ENCODE assay signal across 26 mouse cellular contexts in the genomic region with DNA sequence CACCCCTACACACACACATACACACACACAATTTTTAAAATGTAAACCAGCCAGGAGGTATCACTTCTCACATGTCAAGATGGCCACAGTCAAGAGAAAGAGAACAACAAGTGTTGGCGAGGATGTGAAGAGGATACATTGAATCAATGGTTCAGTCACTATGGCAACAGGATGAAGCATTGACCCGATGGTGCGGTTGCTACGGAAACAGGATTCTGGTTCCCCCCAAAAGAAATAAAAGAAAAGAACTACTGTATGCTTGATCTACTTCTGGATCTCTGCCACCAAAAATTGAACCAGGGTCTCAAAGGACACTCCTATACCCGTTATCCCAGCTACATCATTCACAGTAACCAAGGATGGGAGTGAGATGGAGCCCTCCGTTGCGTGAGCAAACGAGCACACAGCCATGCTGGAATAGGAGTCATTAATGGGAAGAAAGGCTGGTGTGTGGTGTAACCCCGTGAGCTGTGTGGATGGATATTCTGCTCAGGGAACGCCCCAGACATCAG. TPM values are rescaled to one million over a fixed set of nuclear protein-coding genes. Genes with fewer than 3 reads are reported as not detected.
DNase-seq lines count a peak whose midpoint lies in the region; ATAC-seq lines count a peak whose summit lies in the region.
"Had no signal": no experiment of that assay in that cellular context is flagged by ENCODE, and none has a peak within 500 bp of the region (broad histone marks: within the 10 kb centered on the region; RNA-seq: fewer than 3 reads in every experiment).

No protein-coding gene starts in this region.

- 44% methylated on average over 10 of the region's 10 CpGs for WGBS in forebrain, embryonic 13.5 days
- 58% methylated on average over 10 of the region's 10 CpGs for WGBS in forebrain, embryonic 12.5 days
- 60% methylated on average over 10 of the region's 10 CpGs for WGBS in hindbrain, embryonic 12.5 days
- 70% methylated on average over 10 of the region's 10 CpGs for WGBS in hindbrain, embryonic 11.5 days
- WGBS in neural tube, embryonic 15.5 days = 53% methylated on average over 10 of the region's 10 CpGs

- H3K4me1 ChIP-seq in forebrain, embryonic 13.5 days = peaks cover 65% of the 10 kb centered on the region
- peaks cover 59% of the 10 kb centered on the region for H3K4me1 ChIP-seq in forebrain, embryonic 12.5 days
- H3K4me1 ChIP-seq in hindbrain, embryonic 12.5 days = peaks cover 60% of the 10 kb centered on the region
- H3K4me1 ChIP-seq in hindbrain, embryonic 11.5 days (replicated peaks; ENCODE audit: control insufficient read depth, insufficient read depth, low read length) = peaks cover 34% of the 10 kb centered on the region
- H3K4me1 ChIP-seq in neural tube, embryonic 15.5 days = peaks cover 55% of the 10 kb centered on the region

- H3K36me3 ChIP-seq in forebrain, embryonic 13.5 days (ENCODE audit: poor library complexity, severe bottlenecking) = no peaks in the 10 kb centered on the region
- H3K36me3 ChIP-seq in forebrain, embryonic 12.5 days (replicated peaks) = no peaks in the 10 kb centered on the region
- H3K36me3 ChIP-seq in hindbrain, embryonic 12.5 days = no peaks in the 10 kb centered on the region
- no peaks in the 10 kb centered on the region for H3K36me3 ChIP-seq in hindbrain, embryonic 11.5 days (ENCODE audit: control insufficient read depth, insufficient read depth, low read length)
- H3K36me3 ChIP-seq in neural tube, embryonic 15.5 days = no peaks in the 10 kb centered on the region
- H3K36me3 ChIP-seq: embryonic facial prominence, embryonic 12.5 days; G1E; limb, embryonic 12.5 days; liver, embryonic 15.5 days had no signal

- H3K4me3 ChIP-seq in forebrain, embryonic 13.5 days = no peak overlapping the region
- no peak overlapping the region for H3K4me3 ChIP-seq in forebrain, embryonic 12.5 days (replicated peaks)
- H3K4me3 ChIP-seq in hindbrain, embryonic 12.5 days = no peak overlapping the region
- H3K4me3 ChIP-seq in hindbrain, embryonic 11.5 days (ENCODE audit: low read depth, low read length) = no peak overlapping the region
- H3K4me3 ChIP-seq in neural tube, embryonic 15.5 days (replicated peaks) = no peak overlapping the region
- H3K4me3 ChIP-seq: embryonic facial prominence, embryonic 12.5 days; limb, embryonic 12.5 days; liver, embryonic 15.5 days; myocyte had no signal

- no peaks in the 10 kb centered on the region for H3K9me3 ChIP-seq in forebrain, embryonic 13.5 days (replicated peaks)
- H3K9me3 ChIP-seq in forebrain, embryonic 12.5 days = no peaks in the 10 kb centered on the region
- no peaks in the 10 kb centered on the region for H3K9me3 ChIP-seq in hindbrain, embryonic 12.5 days (replicated peaks)
- H3K9me3 ChIP-seq in hindbrain, embryonic 11.5 days (ENCODE audit: control insufficient read depth, low read length) = no peaks in the 10 kb centered on the region
- no peaks in the 10 kb centered on the region for H3K9me3 ChIP-seq in neural tube, embryonic 15.5 days (replicated peaks)
- H3K9me3 ChIP-seq: embryonic facial prominence, embryonic 12.5 days; G1E; limb, embryonic 12.5 days; liver, embryonic 15.5 days had no signal

- no peak for DNase-seq in hindbrain, embryonic 11.5 days (ENCODE audit: low spot score)
- peak; percentile 44 for DNase-seq in retina, postnatal 1 day
- DNase-seq in retina, embryonic 14.5 days (ENCODE audit: low spot score) = no peak
- DNase-seq: adrenal gland, postnatal 10 days; cerebellum, adult 11-12 months; cerebellum, adult 9-11 months; embryo, embryonic 11 days; gastrocnemius, postnatal 10 days; heart, postnatal 14 days; kidney, postnatal 14 days; lung, embryonic 14.5 days; lung, postnatal 14 days; thymus, adult 2 months; thymus, postnatal 36 days had no signal

- H3K27me3 ChIP-seq in forebrain, embryonic 13.5 days = no peaks in the 10 kb centered on the region
- peaks cover 10% of the 10 kb centered on the region; the same call in 1 of the 2 replicates for H3K27me3 ChIP-seq in forebrain, embryonic 12.5 days
- H3K27me3 ChIP-seq in hindbrain, embryonic 12.5 days = no peaks in the 10 kb centered on the region
- no peaks in the 10 kb centered on the region for H3K27me3 ChIP-seq in hindbrain, embryonic 11.5 days (ENCODE audit: control insufficient read depth, insufficient read depth, low read length)
- H3K27me3 ChIP-seq in neural tube, embryonic 15.5 days (replicated peaks) = no peaks in the 10 kb centered on the region
- H3K27me3 ChIP-seq: embryonic facial prominence, embryonic 12.5 days; limb, embryonic 12.5 days had no signal

- no peak for ATAC-seq in forebrain, embryonic 13.5 days
- ATAC-seq in forebrain, embryonic 12.5 days (ENCODE audit: low FRiP score) = no peak
- no peak for ATAC-seq in hindbrain, embryonic 12.5 days (ENCODE audit: low FRiP score)
- ATAC-seq in hindbrain, embryonic 11.5 days (ENCODE audit: low FRiP score) = no peak
- no peak for ATAC-seq in neural tube, embryonic 15.5 days (ENCODE audit: low FRiP score)
- no peak for ATAC-seq in erythroblast, adult 5-6 weeks (replicated peaks; ENCODE audit: low FRiP score, poor library complexity, severe bottlenecking)
- ATAC-seq: intestine, postnatal 0 days had no signal

- H3K9ac ChIP-seq in forebrain, embryonic 13.5 days = no peak overlapping the region
- no peak overlapping the region for H3K9ac ChIP-seq in forebrain, embryonic 12.5 days
- no peak overlapping the region for H3K9ac ChIP-seq in hindbrain, embryonic 12.5 days
- H3K9ac ChIP-seq in hindbrain, embryonic 11.5 days (ENCODE audit: low read depth, low read length) = no peak overlapping the region
- no peak overlapping the region for H3K9ac ChIP-seq in neural tube, embryonic 15.5 days (replicated peaks)
- H3K9ac ChIP-seq: embryonic facial prominence, embryonic 12.5 days; limb, embryonic 12.5 days; liver, embryonic 15.5 days; lung, embryonic 14.5 days had no signal

- peak overlapping the region; percentile 3; the same call in 1 of the 2 replicates for H3K27ac ChIP-seq in forebrain, embryonic 13.5 days
- no peak overlapping the region for H3K27ac ChIP-seq in forebrain, embryonic 12.5 days
- 0 out of 2 replicates have a peak overlapping the region, but pooled peaks have one; percentile 19 for H3K27ac ChIP-seq in hindbrain, embryonic 12.5 days
- H3K27ac ChIP-seq in hindbrain, embryonic 11.5 days (ENCODE audit: low read depth, low read length) = no peak overlapping the region
- 0 out of 2 replicates have a peak overlapping the region, but pooled peaks have one; percentile 87 for H3K27ac ChIP-seq in neural tube, embryonic 15.5 days (replicated peaks)
- H3K27ac ChIP-seq: limb, embryonic 12.5 days; liver, embryonic 15.5 days had no signal

- H3K4me2 ChIP-seq in forebrain, embryonic 13.5 days = no peak overlapping the region
- H3K4me2 ChIP-seq in forebrain, embryonic 12.5 days = no peak overlapping the region
- H3K4me2 ChIP-seq in hindbrain, embryonic 12.5 days (replicated peaks) = no peak overlapping the region
- no peak overlapping the region for H3K4me2 ChIP-seq in hindbrain, embryonic 11.5 days (replicated peaks; ENCODE audit: low read depth, low read length)
- no peak overlapping the region for H3K4me2 ChIP-seq in neural tube, embryonic 15.5 days
- H3K4me2 ChIP-seq: embryonic facial prominence, embryonic 12.5 days; limb, embryonic 12.5 days; liver, embryonic 15.5 days; lung, embryonic 14.5 days had no signal

RNA-seq across cellular contexts. Expression of a gene that starts 13.9 kb away (rescaled TPM):
- polyA plus RNA-seq in forebrain, embryonic 13.5 days (2015; fragmentation: Nextera tagmentation; extraction: Ambion mirVana) = 0.49 and 1.1 TPM in 2 replicates
- 0.47 and 0.67 TPM in 2 replicates for polyA plus RNA-seq in forebrain, embryonic 12.5 days (2016; fragmentation: Nextera tagmentation; extraction: Ambion mirVana)
- polyA plus RNA-seq in hindbrain, embryonic 12.5 days (2016; fragmentation: Nextera tagmentation; extraction: Ambion mirVana) = 0.45 and 0.89 TPM in 2 replicates
- 0.18 and 0.57 TPM in 2 replicates for polyA plus RNA-seq in hindbrain, embryonic 11.5 days (2014; fragmentation: Nextera tagmentation; extraction: Ambion mirVana)
- polyA plus RNA-seq in neural tube, embryonic 15.5 days (2015; fragmentation: Nextera tagmentation; extraction: Ambion mirVana) = 0.31 and 0.83 TPM in 2 replicates
- not detected in 2 replicates for total RNA-seq in erythroblast, adult 5-6 weeks (2015; ENCODE audit: low replicate concordance)
- total RNA-seq in erythroblast, adult 5-6 weeks (2017; ENCODE audit: low replicate concordance) = not detected in 2 replicates
- polyA plus RNA-seq: G1E; liver, adult 2 months; liver, embryonic 15.5 days had no signal

Comparison
In these comparisons a context has a peak if more than half of its experiments do, and no peak if none do; other contexts are left out.
1. H3K27ac ChIP-seq: peak in forebrain, embryonic 13.5 days (single experiment), hindbrain, embryonic 12.5 days (single experiment) and neural tube, embryonic 15.5 days (single experiment); none in forebrain, embryonic 12.5 days (single experiment) and hindbrain, embryonic 11.5 days (single experiment).